Mouse (Mus musculus) spleen, postnatal 14 days (tissue): ENCODE measurements around the gene Nek6.

Experiments
- DNase-seq, 2 experiments: peaks; one replicate each; pipeline ENCODE4 v3.0.0; 2021 to 2022; ENCODE audit warnings: low spot score in 2 of 2

Nek6 gene

DNA sequence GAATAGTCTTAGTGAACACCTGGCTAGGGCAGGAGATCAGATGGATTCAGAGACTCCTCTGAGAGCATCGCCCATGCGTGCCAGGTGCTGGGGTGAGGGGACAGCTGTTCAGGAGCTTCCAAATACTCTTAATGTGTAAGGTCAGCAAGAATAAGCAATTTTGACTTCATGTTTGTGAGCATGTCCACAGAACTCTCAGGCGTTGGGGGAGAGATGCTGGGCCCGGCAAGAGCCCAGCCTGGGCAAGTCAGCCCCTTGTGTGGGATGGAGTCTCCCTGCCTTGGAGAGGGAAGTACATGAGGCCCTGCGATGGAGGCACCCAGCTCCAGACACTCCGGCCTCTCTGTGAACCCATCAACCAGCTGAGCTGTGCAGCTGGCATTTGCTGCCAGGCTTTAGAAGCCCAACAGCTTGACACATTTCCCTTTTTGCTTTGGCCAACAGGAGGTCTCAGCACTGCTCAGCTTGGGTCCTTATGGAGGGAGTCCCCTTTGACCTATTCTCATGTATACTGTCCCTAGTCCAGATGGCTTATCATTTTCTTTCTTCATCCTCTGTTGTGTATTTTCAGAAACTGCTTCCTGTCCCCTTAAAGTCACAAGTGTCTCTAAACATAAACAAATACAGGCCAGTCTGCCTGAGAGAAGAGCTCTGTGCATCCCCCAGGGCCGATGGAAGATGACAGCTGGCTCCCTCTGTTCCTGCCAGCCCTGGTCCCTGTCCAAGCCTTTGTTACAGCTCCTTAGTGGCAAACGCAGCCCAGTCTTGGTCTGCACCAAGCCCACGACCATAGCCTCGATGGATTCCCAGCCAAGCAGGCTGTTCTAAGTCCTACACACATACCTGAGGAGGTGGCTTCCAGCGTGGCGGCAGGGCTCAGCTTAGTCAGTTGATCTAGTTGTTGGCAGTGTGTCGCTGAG is 67.4 kb downstream of the Nek6 start:
- no peak for DNase-seq

DNA sequence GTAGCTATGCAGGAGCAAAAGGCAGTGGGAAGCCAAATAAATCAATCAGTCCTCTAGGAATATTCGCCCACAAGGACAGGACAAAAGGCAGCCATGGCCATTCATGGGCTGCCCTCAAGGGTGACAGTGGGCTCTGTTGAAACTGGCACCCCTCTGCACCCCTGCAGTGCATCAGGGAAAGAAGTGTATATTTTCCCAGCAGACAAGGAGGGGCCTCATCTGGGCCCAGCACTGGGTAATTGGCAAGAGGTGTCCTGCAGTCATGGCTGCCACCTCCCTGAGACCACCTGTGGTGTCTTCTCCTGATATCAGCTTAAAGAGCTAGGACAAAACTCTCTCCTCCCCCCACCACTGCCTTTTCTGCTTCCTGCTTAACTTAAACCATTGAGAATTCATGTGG is 68.1 kb downstream of the Nek6 start:
- DNase-seq = no peak

DNA sequence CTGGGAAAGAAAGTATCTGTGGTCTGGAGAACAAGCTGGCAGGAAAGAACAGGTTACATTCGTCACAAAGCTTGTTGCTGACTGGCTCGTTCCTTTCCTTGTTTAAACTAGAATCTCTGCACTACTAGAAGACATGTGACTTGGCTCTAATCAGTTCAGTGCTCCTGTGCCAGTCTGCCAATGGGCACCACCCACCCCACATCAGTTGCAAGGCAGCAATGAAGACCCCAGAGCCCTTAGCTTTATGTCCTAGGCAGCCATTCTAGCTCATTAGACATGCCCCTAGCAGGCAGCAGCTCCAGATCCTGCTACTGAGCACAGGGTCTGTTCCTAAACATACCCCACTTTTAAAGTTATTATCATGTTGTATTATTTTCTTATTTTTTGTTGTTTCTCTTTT is 72.5 kb downstream of the Nek6 start:
- DNase-seq = no peak

- no peak for DNase-seq
These were observed 73.3 kb downstream of the Nek6 start for GRCm38 (mm10) chr2:38584514-38585378.

DNA sequence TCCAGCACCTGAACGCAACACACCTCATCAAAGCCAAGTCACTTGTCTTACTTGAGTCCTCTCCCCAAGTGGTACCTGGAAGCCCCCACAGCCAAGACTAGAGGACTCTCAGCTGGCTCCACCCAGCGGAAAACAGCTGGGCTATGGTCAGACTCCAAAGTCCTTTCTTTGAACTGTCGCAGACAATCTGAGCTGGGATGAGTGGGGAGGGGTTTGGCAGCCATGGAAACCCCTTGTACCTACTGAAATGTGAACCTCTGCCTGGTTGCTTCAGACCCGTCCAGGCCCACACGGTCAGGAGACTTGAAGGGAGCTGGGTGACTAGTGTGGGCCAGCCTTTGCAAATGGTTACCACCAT is 73.9 kb downstream of the Nek6 start:
- DNase-seq = no peak

- DNase-seq = no peak
These were observed 75.3 kb downstream of the Nek6 start for GRCm38 (mm10) chr2:38586733-38587132.

GRCm38 (mm10) chr2:38591751-38592459 is 80.5 kb downstream of the Nek6 start:
- DNase-seq = no peak

- no peak for DNase-seq
These were observed 83.4 kb downstream of the Nek6 start for GRCm38 (mm10) chr2:38594874-38595273.

- DNase-seq = no peak
These were observed 86.5 kb downstream of the Nek6 start for GRCm38 (mm10) chr2:38597896-38598295.

DNA sequence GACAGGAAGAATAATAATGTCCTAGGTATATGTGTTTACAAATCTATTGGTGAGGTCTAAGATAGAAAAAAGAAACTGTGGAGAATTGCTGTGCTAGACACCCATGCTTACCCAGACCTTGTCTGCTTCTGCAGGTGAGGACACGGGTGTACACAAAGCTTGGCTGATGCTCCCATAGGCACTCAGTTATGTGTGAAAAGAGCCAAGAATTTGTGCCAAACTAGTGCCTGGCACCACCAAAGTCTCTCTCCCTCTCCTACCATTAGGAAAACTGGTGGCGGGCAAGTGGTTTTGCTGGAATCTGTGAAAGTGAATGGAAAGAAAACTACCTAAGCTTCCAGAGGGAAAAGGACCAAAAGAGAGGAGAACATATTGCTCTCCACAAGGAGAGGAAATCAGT is 87.0 kb downstream of the Nek6 start:
- no peak for DNase-seq

DNA sequence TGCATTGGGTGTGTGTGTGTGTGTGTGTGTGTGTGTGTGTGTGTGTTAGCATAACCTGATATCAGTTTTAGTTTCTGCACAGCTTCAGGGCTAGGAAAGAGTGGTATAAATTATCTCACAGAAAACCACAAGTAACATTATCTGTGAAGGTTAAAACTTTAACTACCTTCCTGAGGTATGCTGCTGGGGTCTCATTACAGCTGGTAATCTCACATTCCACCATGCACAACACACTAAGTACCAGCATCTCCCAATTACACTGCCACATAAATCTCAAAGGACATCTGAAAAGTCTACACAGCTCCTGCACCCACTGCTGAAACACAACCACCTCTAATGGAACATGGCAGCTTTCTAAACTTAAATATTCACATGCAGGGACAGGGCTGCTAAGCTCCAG is 89.4 kb downstream of the Nek6 start:
- DNase-seq = no peak

GRCm38 (mm10) chr2:38607716-38608115 is 96.3 kb downstream of the Nek6 start:
- DNase-seq = no peak

GRCm38 (mm10) chr2:38608831-38609309 is 97.4 kb downstream of the Nek6 start:
- DNase-seq = no peak

GRCm38 (mm10) chr2:38609310-38609709 is 97.9 kb downstream of the Nek6 start:
- DNase-seq = no peak

DNA sequence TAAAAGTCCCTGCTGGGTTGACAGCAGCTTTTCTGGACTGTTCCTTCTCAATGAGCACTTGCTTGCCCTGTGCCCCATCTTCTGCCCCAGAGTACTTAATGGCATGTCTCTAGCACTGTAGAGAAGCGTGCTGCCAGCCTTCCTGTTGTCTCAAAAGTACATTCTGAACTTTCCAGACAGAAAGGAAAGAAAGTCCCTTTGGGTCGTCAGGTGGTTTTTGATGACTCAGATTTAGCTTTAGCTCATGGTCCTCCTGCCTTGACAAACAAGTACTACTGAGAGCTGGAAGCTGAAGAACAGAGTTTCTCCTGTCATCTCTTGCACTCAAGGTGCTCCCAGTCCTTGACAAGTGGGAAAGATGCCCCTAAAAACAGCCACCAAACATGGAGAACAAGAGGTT is 98.7 kb downstream of the Nek6 start:
- no peak for DNase-seq

- DNase-seq = no peak
These were observed 101.2 kb downstream of the Nek6 start for GRCm38 (mm10) chr2:38612596-38612995.

GRCm38 (mm10) chr2:38613576-38613975 is 102.1 kb downstream of the Nek6 start:
- DNase-seq = no peak

DNA sequence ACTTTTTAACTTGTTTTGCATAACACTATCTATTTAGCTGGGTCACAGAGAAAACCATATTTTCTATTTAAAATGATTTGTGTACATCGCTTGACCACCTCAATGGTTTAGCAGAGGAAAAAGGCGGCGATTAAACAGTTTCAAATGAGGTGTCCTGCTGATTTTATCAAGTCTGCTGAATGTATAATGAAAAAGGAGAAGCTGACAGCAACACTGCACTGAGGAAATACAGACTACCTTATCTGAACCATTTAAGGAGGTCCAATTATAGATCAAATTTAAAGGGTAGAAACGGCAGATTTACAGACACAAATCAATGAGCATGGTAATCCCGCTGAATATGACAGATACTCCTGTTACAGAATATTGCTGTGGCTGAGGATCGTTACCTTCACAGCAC is 103.0 kb downstream of the Nek6 start:
- DNase-seq = no peak

GRCm38 (mm10) chr2:38616072-38616471 is 104.6 kb downstream of the Nek6 start:
- no peak for DNase-seq

GRCm38 (mm10) chr2:38616956-38617872 is 105.8 kb downstream of the Nek6 start:
- DNase-seq = no peak

DNA sequence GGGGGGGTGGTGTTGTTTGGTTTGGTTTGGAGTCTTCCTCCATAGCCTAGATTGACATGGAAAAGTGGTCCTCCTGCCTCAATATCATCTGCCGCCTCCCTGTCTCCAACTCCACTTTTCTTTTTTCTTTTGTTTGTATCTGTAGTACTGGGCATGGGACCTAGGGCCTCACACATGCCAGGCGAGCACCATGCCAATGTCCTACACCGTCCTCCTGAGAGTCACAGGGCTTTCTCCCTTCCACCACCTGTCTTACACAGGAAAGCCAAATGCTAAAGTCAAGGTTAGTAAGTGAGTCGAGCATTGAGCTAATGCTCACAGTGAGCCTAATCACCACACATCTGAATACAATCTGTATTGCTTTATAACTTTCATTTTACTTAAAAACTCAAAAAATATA is 108.3 kb downstream of the Nek6 start:
- DNase-seq = no peak
